7 mouse cellular contexts compared by ENCODE assay signal in genomic region chr17:12916588-12917380, GRCm38 (mm10). TPM values are rescaled to one million over a fixed set of nuclear protein-coding genes. Genes with fewer than 3 reads are reported as not detected.
DNase-seq lines count a peak whose midpoint lies in the region; ATAC-seq and TF ChIP-seq lines count a peak whose summit lies in the region.

No protein-coding gene starts in this region.

- no peaks in the 10 kb centered on the region for H3K9me3 ChIP-seq in embryonic facial prominence, embryonic 11.5 days (replicated peaks; ENCODE audit: control insufficient read depth, low read length)
- no peaks in the 10 kb centered on the region for H3K9me3 ChIP-seq in lung, postnatal 0 days (ENCODE audit: low read length)

- whole genome bisulfite sequencing in embryonic facial prominence, embryonic 11.5 days = under 1% methylated on average over 40 of the region's 40 CpGs
- under 1% methylated on average over 38 of the region's 40 CpGs for WGBS in lung, postnatal 0 days
- WGBS in small intestine, adult 2 months = under 1% methylated on average over 40 of the region's 40 CpGs

- no peak for TF ChIP-seq POLR2A in small intestine, adult 2 months (IDR thresholded peaks at IDR 0.05; ENCODE audit: low read depth, low read length)

- no peak for TF ChIP-seq CTCF in Patski (IDR thresholded peaks at IDR 0.05)
- TF ChIP-seq CTCF in lung, postnatal 0 days (IDR thresholded peaks at IDR 0.05) = no peak
- no peak for TF ChIP-seq CTCF in small intestine, adult 2 months (IDR thresholded peaks at IDR 0.05; ENCODE audit: extremely low read depth, insufficient read length, insufficient replicate concordance, low read depth, low read length)

- peak; percentile 37 for DNase-seq in left cerebral cortex, adult 11 months (ENCODE audit: low spot score)
- no peak for DNase-seq in left cerebral cortex, postnatal 4 days
- no peak for DNase-seq in Patski (ENCODE audit: low read depth, low spot score)
- DNase-seq in embryonic facial prominence, embryonic 11.5 days (ENCODE audit: low spot score) = peak; percentile 40
- peak; percentile 78 for DNase-seq in induced T-regulatory cell, adult 2 months (ENCODE audit: low read depth)
- peak; percentile 62 for DNase-seq in lung, postnatal 0 days (ENCODE audit: low spot score)

- H3K4me1 ChIP-seq in embryonic facial prominence, embryonic 11.5 days (ENCODE audit: control insufficient read depth, insufficient read depth, low read length) = no peaks in the 10 kb centered on the region
- peaks cover 3% of the 10 kb centered on the region; the same call in 1 of the 2 replicates for H3K4me1 ChIP-seq in lung, postnatal 0 days (ENCODE audit: insufficient read depth, low read depth, low read length)
- H3K4me1 ChIP-seq in small intestine, adult 2 months (ENCODE audit: control insufficient read depth, insufficient read depth, insufficient read length, low read length) = no peaks in the 10 kb centered on the region

- TF ChIP-seq EP300 in lung, postnatal 0 days (IDR thresholded peaks at IDR 0.05) = no peak

- peak overlapping the region; percentile 89 for H3K4me3 ChIP-seq in embryonic facial prominence, embryonic 11.5 days (ENCODE audit: low read depth, low read length)
- H3K4me3 ChIP-seq in lung, postnatal 0 days (ENCODE audit: low read depth, low read length) = peak overlapping the region; percentile 89
- H3K4me3 ChIP-seq in small intestine, adult 2 months (ENCODE audit: low read depth, low read length) = peak overlapping the region; percentile 83

- peak overlapping the region; percentile 95 for H3K9ac ChIP-seq in embryonic facial prominence, embryonic 11.5 days (replicated peaks; ENCODE audit: low read length)
- peak overlapping the region; percentile 93 for H3K9ac ChIP-seq in lung, postnatal 0 days (replicated peaks; ENCODE audit: low read depth)

- intact Hi-C loops in left cerebral cortex, postnatal 4 days (cut with DNase I) = no loop called here

- POLR2A ChIA-PET in Patski (lab: Charles Lee) = interaction anchor here (0.6 kb wide), 1 partner anchor 13 kb away, joined by 5 read pairs; no protein-coding TSS in a partner anchor

- H3K27me3 ChIP-seq in Patski = no peaks in the 10 kb centered on the region
- H3K27me3 ChIP-seq in embryonic facial prominence, embryonic 11.5 days (ENCODE audit: control insufficient read depth, insufficient read depth, low read length) = no peaks in the 10 kb centered on the region
- no peaks in the 10 kb centered on the region for H3K27me3 ChIP-seq in lung, postnatal 0 days (replicated peaks; ENCODE audit: insufficient read depth, low read length)
- H3K27me3 ChIP-seq in small intestine, adult 2 months (ENCODE audit: control insufficient read depth, insufficient read depth, low read length) = no peaks in the 10 kb centered on the region

- H3K4me2 ChIP-seq in embryonic facial prominence, embryonic 11.5 days (ENCODE audit: low read depth, low read length) = peak overlapping the region; percentile 47
- peak overlapping the region; percentile 82 for H3K4me2 ChIP-seq in lung, postnatal 0 days (replicated peaks; ENCODE audit: low read depth, low read length)

- in situ Hi-C loops in Patski (cut with MboI; ENCODE audit: low pct_unique_long_range_greater_than_20kb) = no loop called here

- CTCF ChIA-PET in Patski (lab: Charles Lee) = interaction anchor here (1.0 to 2.1 kb wide), 5 partner anchors 9 to 80 kb away, joined by 3 to 8 read pairs (median 3); no protein-coding TSS in a partner anchor

- ATAC-seq in Patski = peak; percentile 18
- ATAC-seq in embryonic facial prominence, embryonic 11.5 days (replicated peaks; ENCODE audit: insufficient number of reproducible peaks, low FRiP score, low TSS enrichment, low read depth) = peak; percentile 57
- peak; percentile 39 for ATAC-seq in lung, postnatal 0 days

- H3K36me3 ChIP-seq in embryonic facial prominence, embryonic 11.5 days (replicated peaks; ENCODE audit: control insufficient read depth, insufficient read depth, low read depth, low read length) = peaks cover 10% of the 10 kb centered on the region
- peaks cover 21% of the 10 kb centered on the region for H3K36me3 ChIP-seq in lung, postnatal 0 days (ENCODE audit: insufficient read depth, low read length)
- peaks cover 36% of the 10 kb centered on the region for H3K36me3 ChIP-seq in small intestine, adult 2 months (ENCODE audit: control insufficient read depth, insufficient read depth, low read length)

- H3K27ac ChIP-seq in embryonic facial prominence, embryonic 11.5 days (replicated peaks; ENCODE audit: low read depth, low read length) = peak overlapping the region; percentile 79
- peak overlapping the region; percentile 94 for H3K27ac ChIP-seq in lung, postnatal 0 days (ENCODE audit: low read length)
- peak overlapping the region; percentile 80 for H3K27ac ChIP-seq in small intestine, adult 2 months (ENCODE audit: insufficient read depth, low read depth, low read length)

RNA-seq across cellular contexts. Expression of gene Mrpl18, which starts 0.6 kb away (rescaled TPM):
- 10 to 100 TPM; 52.2 to 54.9 TPM for total RNA-seq in left cerebral cortex, postnatal 4 days (2021)
- polyA plus RNA-seq in Patski (2021) = 86.8 TPM
- polyA plus RNA-seq in embryonic facial prominence, embryonic 11.5 days (2014; fragmentation: Nextera tagmentation; extraction: Ambion mirVana) = 172 and 188 TPM in 2 replicates
- polyA plus RNA-seq in lung, postnatal 0 days (2015; fragmentation: Nextera tagmentation; extraction: Ambion mirVana) = 70.2 and 72.9 TPM in 2 replicates
- 16.7 and 19.4 TPM in 2 replicates for polyA plus RNA-seq in small intestine, adult 2 months (2012; rRNA removed)

RNA-seq across cellular contexts. Expression of gene Tcp1, which starts 1.3 kb away (rescaled TPM):
- 100 to 1,000 TPM; 293 to 304 TPM for total RNA-seq in left cerebral cortex, postnatal 4 days (2021)
- polyA plus RNA-seq in Patski (2021) = 297 TPM
- polyA plus RNA-seq in embryonic facial prominence, embryonic 11.5 days (2014; fragmentation: Nextera tagmentation; extraction: Ambion mirVana) = 644 and 679 TPM in 2 replicates
- polyA plus RNA-seq in lung, postnatal 0 days (2015; fragmentation: Nextera tagmentation; extraction: Ambion mirVana) = 155 and 174 TPM in 2 replicates
- polyA plus RNA-seq in small intestine, adult 2 months (2012; rRNA removed) = 9.8 and 19.5 TPM in 2 replicates

RNA-seq across cellular contexts. Expression of gene Pnldc1, which starts 6.8 kb away (rescaled TPM):
- 1 to 10 TPM; 2.5 to 3.8 TPM for total RNA-seq in left cerebral cortex, postnatal 4 days (2021)
- polyA plus RNA-seq in Patski (2021) = 6.9 TPM
- 1.6 and 2.3 TPM in 2 replicates for polyA plus RNA-seq in embryonic facial prominence, embryonic 11.5 days (2014; fragmentation: Nextera tagmentation; extraction: Ambion mirVana)
- polyA plus RNA-seq in lung, postnatal 0 days (2015; fragmentation: Nextera tagmentation; extraction: Ambion mirVana) = 0.51 and 0.75 TPM in 2 replicates
- 0.24 and 0.41 TPM in 2 replicates for polyA plus RNA-seq in small intestine, adult 2 months (2012; rRNA removed)

RNA-seq across cellular contexts. Expression of gene Acat3, which starts 23.6 kb away (rescaled TPM):
- total RNA-seq in left cerebral cortex, postnatal 4 days (2021) = 1 to 10 TPM; 1.6 TPM
- polyA plus RNA-seq in Patski (2021) = 4.4 TPM
- 0.56 and 1.00 TPM in 2 replicates for polyA plus RNA-seq in embryonic facial prominence, embryonic 11.5 days (2014; fragmentation: Nextera tagmentation; extraction: Ambion mirVana)
- 0.21 and 0.39 TPM in 2 replicates for polyA plus RNA-seq in lung, postnatal 0 days (2015; fragmentation: Nextera tagmentation; extraction: Ambion mirVana)
- 0.38 TPM in 1 of 2 replicates, not detected in the other for polyA plus RNA-seq in small intestine, adult 2 months (2012; rRNA removed)

RNA-seq across cellular contexts. Expression of gene Mrgprh, which starts 41.0 kb away (rescaled TPM):
- not detected for total RNA-seq in left cerebral cortex, postnatal 4 days (2021)
- not detected for polyA plus RNA-seq in Patski (2021)
- polyA plus RNA-seq in embryonic facial prominence, embryonic 11.5 days (2014; fragmentation: Nextera tagmentation; extraction: Ambion mirVana) = not detected in 2 replicates
- not detected in 2 replicates for polyA plus RNA-seq in lung, postnatal 0 days (2015; fragmentation: Nextera tagmentation; extraction: Ambion mirVana)
- polyA plus RNA-seq in small intestine, adult 2 months (2012; rRNA removed) = not detected in 2 replicates

Comparison
In these comparisons a context has a peak if more than half of its experiments do, and no peak if none do; other contexts are left out.
1. DNase-seq: peak in left cerebral cortex, adult 11 months (single experiment), embryonic facial prominence, embryonic 11.5 days (single experiment), induced T-regulatory cell, adult 2 months (single experiment) and lung, postnatal 0 days (single experiment); none in left cerebral cortex, postnatal 4 days (single experiment) and Patski (single experiment).
2. Peak in every context shown above with its lines, with median percentiles within 50 percentile points of each other: ATAC-seq, H3K27ac ChIP-seq and H3K4me3 ChIP-seq.